Mouse (Mus musculus) cerebellum, adult 2 months (tissue): ENCODE results near the gene Aarsd1.

Experiments used
- CTCF ChIP-seq: fragments of 200-500 bp; IDR thresholded peaks from 2 replicates; pipeline ENCODE4 v1.5.1; 2011; ENCODE audit warnings: low read depth, mild to moderate bottlenecking, control low read depth, low read length, moderate library complexity, borderline replicate concordance; ENCODE audit not compliant: insufficient read depth
- POLR2A ChIP-seq: fragments of 200-500 bp; IDR thresholded peaks from 2 replicates; pipeline ENCODE4 v1.6.1; 2011; ENCODE audit warnings: low read length, control low read depth, borderline replicate concordance; ENCODE audit not compliant: insufficient read depth

GRCm38 (mm10) chr11:101418991-101419390 lies 1.6 kb upstream of the Aarsd1 start:
- TF ChIP-seq CTCF (no peak), POLR2A (no peak)
